Mouse (Mus musculus) heart, embryonic 16.5 days (tissue): Measurements from ENCODE around the gene Fcgrt. TPM values are rescaled to one million over a fixed set of nuclear protein-coding genes. Genes with fewer than 3 reads are reported as not detected.

ENCODE experiments used
- ATAC-seq: fragments of 200-750 bp; cut with Nextera tagmentation; replicated peaks from 2 replicates; pipeline ENCODE4 v1.8.0; 2017; ENCODE audit warnings: moderate number of reproducible peaks; ENCODE audit not compliant: insufficient read depth, low FRiP score; ENCODE audit errors: extremely low read depth
- H3K27ac ChIP-seq: fragments of 300-500 bp; sonication (generic); 2 replicates; pipeline ENCODE4 v1.5.1; 2014; ENCODE audit warnings: mild to moderate bottlenecking, low read length, control low read depth, moderate library complexity
- H3K27me3 ChIP-seq: fragments of 300-500 bp; sonication (generic); 2 replicates; pipeline ENCODE4 v1.6.1; 2014; ENCODE audit warnings: low read length, mixed read lengths; ENCODE audit not compliant: control insufficient read depth, insufficient read depth
- H3K36me3 ChIP-seq: fragments of 300-500 bp; sonication (generic); 2 replicates; pipeline ENCODE4 v1.6.1; 2014; ENCODE audit not compliant: control insufficient read depth, insufficient read depth
- H3K4me1 ChIP-seq: fragments of 300-500 bp; sonication (generic); 2 replicates; pipeline ENCODE4 v1.6.1; 2014; ENCODE audit warnings: low read length, mixed read lengths; ENCODE audit not compliant: control insufficient read depth, insufficient read depth
- H3K4me2 ChIP-seq: fragments of 300-500 bp; sonication (generic); 2 replicates; pipeline ENCODE4 v1.6.1; 2014; ENCODE audit warnings: low read depth, mild to moderate bottlenecking, control low read depth, low read length
- H3K4me3 ChIP-seq: fragments of 300-500 bp; sonication (generic); 2 replicates; pipeline ENCODE4 v1.5.1; 2014; ENCODE audit warnings: mild to moderate bottlenecking, control low read depth, low read length
- H3K9ac ChIP-seq: fragments of 300-500 bp; sonication (generic); 2 replicates; pipeline ENCODE4 v1.6.1; 2014; ENCODE audit warnings: low read length, control low read depth
- H3K9me3 ChIP-seq: fragments of 300-500 bp; sonication (generic); replicated peaks from 2 replicates; pipeline ENCODE4 v1.6.1; 2016; ENCODE audit warnings: low read length; ENCODE audit not compliant: control insufficient read depth
- WGBS: fragments of 180-500 bp; shearing (Covaris S2); extraction: QIAGEN DNeasy Blood & Tissue Kit; methylation state at CpG from one replicate; pipeline ENCODE4 v1.1.7; 2014; 5-methylcytosine and 5-hydroxymethylcytosine counted together
- polyA plus RNA-seq: library from polyadenylated mRNA; unstranded; fragments of >200 nt; fragmentation: Nextera tagmentation; extraction: Ambion mirVana; gene quantifications from 2 replicates; pipeline ENCODE4 v1.2.1, GENCODE M21; 2015

Fcgrt gene
- polyA plus RNA-seq, 1 experiment from 2014 or later, result 56.8 TPM

- no peak overlapping the region for H3K4me2 ChIP-seq
- ATAC-seq, result no peak
Measured at GRCm38 (mm10) chr7:45073949-45074348, 29.7 kb downstream of the Fcgrt start.

GRCm38 (mm10) chr7:45073171-45073707, 30.4 kb downstream of the Fcgrt start:
- H3K4me3 ChIP-seq, result no peak overlapping the region
- no peak overlapping the region for H3K27ac ChIP-seq
- no peak for ATAC-seq
- H3K9ac ChIP-seq, result no peak overlapping the region
- no peaks in the 10 kb centered on the region for H3K9me3 ChIP-seq
- H3K27me3 ChIP-seq, result no peaks in the 10 kb centered on the region
- WGBS, result 63% methylated on average over 7 of the region's 7 CpGs
- peaks cover 15% of the 10 kb centered on the region for H3K4me1 ChIP-seq
- no peak overlapping the region for H3K4me2 ChIP-seq
- H3K36me3 ChIP-seq, result peaks cover 22% of the 10 kb centered on the region

More at GRCm38 (mm10) chr7:45073949-45074348, 29.7 kb downstream of the Fcgrt start:
- Histone ChIP-seq H3K9me3 (no peaks in the 10 kb centered on the region), H3K27ac (no peak overlapping the region), H3K27me3 (no peaks in the 10 kb centered on the region), H3K9ac (no peak overlapping the region), H3K36me3 (peaks cover 22% of the 10 kb centered on the region), H3K4me3 (no peak overlapping the region), H3K4me1 (peaks cover 17% of the 10 kb centered on the region)
- WGBS, result 87% methylated on average over 12 of the region's 12 CpGs

GRCm38 (mm10) chr7:45072230-45072629, 31.4 kb downstream of the Fcgrt start:
- Histone ChIP-seq H3K4me3 (no peak overlapping the region), H3K9ac (no peak overlapping the region), H3K36me3 (peaks cover 15% of the 10 kb centered on the region), H3K9me3 (no peaks in the 10 kb centered on the region; the same call in 1 of the 2 replicates), H3K27ac (no peak overlapping the region), H3K4me1 (peaks cover 15% of the 10 kb centered on the region), H3K4me2 (no peak overlapping the region), H3K27me3 (no peaks in the 10 kb centered on the region)
- WGBS, result 90% methylated on average over 2 of the region's 2 CpGs
- no peak for ATAC-seq

GRCm38 (mm10) chr7:45069671-45070070, 34.0 kb downstream of the Fcgrt start:
- ATAC-seq, result no peak

GRCm38 (mm10) chr7:45068000-45068318, 35.7 kb downstream of the Fcgrt start:
- Histone ChIP-seq H3K27ac (no peak overlapping the region), H3K4me2 (no peak overlapping the region), H3K36me3 (no peaks in the 10 kb centered on the region), H3K9ac (no peak overlapping the region), H3K4me1 (peaks cover 9% of the 10 kb centered on the region), H3K27me3 (no peaks in the 10 kb centered on the region), H3K4me3 (no peak overlapping the region), H3K9me3 (no peaks in the 10 kb centered on the region; the same call in 1 of the 2 replicates)
- 30% methylated on average over 5 of the region's 5 CpGs for WGBS
- no peak for ATAC-seq

More at GRCm38 (mm10) chr7:45069671-45070070, 34.0 kb downstream of the Fcgrt start:
- H3K4me3 ChIP-seq, result no peak overlapping the region
- H3K9me3 ChIP-seq, result no peaks in the 10 kb centered on the region; the same call in 1 of the 2 replicates
- 59% methylated on average over 2 of the region's 2 CpGs for WGBS
- H3K4me2 ChIP-seq, result no peak overlapping the region
- H3K36me3 ChIP-seq, result no peaks in the 10 kb centered on the region; the same call in 1 of the 2 replicates
- H3K4me1 ChIP-seq, result peaks cover under 1% of the 10 kb centered on the region; the same call in 1 of the 2 replicates
- no peak overlapping the region for H3K27ac ChIP-seq
- no peak overlapping the region for H3K9ac ChIP-seq
- no peaks in the 10 kb centered on the region for H3K27me3 ChIP-seq

- Histone ChIP-seq H3K9me3 (no peaks in the 10 kb centered on the region; the same call in 1 of the 2 replicates), H3K4me3 (no peak overlapping the region), H3K4me2 (no peak overlapping the region), H3K9ac (no peak overlapping the region), H3K27me3 (no peaks in the 10 kb centered on the region), H3K4me1 (peaks cover 9% of the 10 kb centered on the region), H3K36me3 (no peaks in the 10 kb centered on the region), H3K27ac (no peak overlapping the region)
- 77% methylated on average over 4 of the region's 4 CpGs for WGBS
- no peak for ATAC-seq
Measured at GRCm38 (mm10) chr7:45067190-45067999, 36.3 kb downstream of the Fcgrt start.

GRCm38 (mm10) chr7:45062239-45062835, 41.3 kb downstream of the Fcgrt start, which contains the start of the genes Nosip and Prrg2:
Gene Nosip (plus strand): TSS chr7:45062429.
Gene Prrg2 (minus strand): TSS chr7:45062677.
- peak within 1 kb of the TSS; percentile 73 for H3K9ac ChIP-seq
- no peaks in the 10 kb centered on the region for H3K9me3 ChIP-seq
- peak within 1 kb of the TSS; percentile 87 for H3K27ac ChIP-seq
- H3K4me1 ChIP-seq, result peaks cover 15% of the 10 kb centered on the region
- ATAC-seq, result peak; percentile 90
- H3K36me3 ChIP-seq, result no peaks in the 10 kb centered on the region
- H3K4me3 ChIP-seq, result peak within 1 kb of the TSS; percentile 65
- no peaks in the 10 kb centered on the region for H3K27me3 ChIP-seq
- peak within 1 kb of the TSS; percentile 68 for H3K4me2 ChIP-seq
- under 1% methylated on average over 31 of the region's 31 CpGs for WGBS

GRCm38 (mm10) chr7:45061532-45062075, 42.0 kb downstream of the Fcgrt start:
- WGBS, result 19% methylated on average over 11 of the region's 11 CpGs
- Histone ChIP-seq H3K9me3 (no peaks in the 10 kb centered on the region), H3K4me3 (peak overlapping the region; percentile 65), H3K27ac (peak overlapping the region; percentile 87), H3K4me1 (peaks cover 15% of the 10 kb centered on the region), H3K9ac (peak overlapping the region; percentile 73), H3K36me3 (no peaks in the 10 kb centered on the region), H3K27me3 (no peaks in the 10 kb centered on the region), H3K4me2 (peak overlapping the region; percentile 68)
- no peak for ATAC-seq
